Mouse (Mus musculus) ES-Bruce4 (cell line): ENCODE results near the gene Atg16l2. TPM values are rescaled to one million over a fixed set of nuclear protein-coding genes. Genes with fewer than 3 reads are reported as not detected.

Experiments used
- H3K27ac ChIP-seq: 2 replicates; pipeline ENCODE4 v1.5.1; 2012; ENCODE audit warnings: low read length, inconsistent platforms; ENCODE audit not compliant: insufficient read depth
- H3K27me3 ChIP-seq: 2 replicates; pipeline ENCODE4 v1.6.1; 2012; ENCODE audit warnings: mild to moderate bottlenecking, low read length, inconsistent platforms; ENCODE audit not compliant: control insufficient read depth, poor library complexity, insufficient read depth, severe bottlenecking
- H3K36me3 ChIP-seq: 2 replicates; pipeline ENCODE4 v1.6.1; 2012; ENCODE audit warnings: inconsistent platforms, mild to moderate bottlenecking, low read length, moderate library complexity; ENCODE audit not compliant: control insufficient read depth, poor library complexity, insufficient read depth, severe bottlenecking
- H3K4me1 ChIP-seq: one replicate; pipeline ENCODE4 v1.8.1; 2011; ENCODE audit warnings: low read length; ENCODE audit not compliant: control insufficient read depth, insufficient read depth
- H3K4me3 ChIP-seq: 2 replicates; pipeline ENCODE4 v1.5.1; 2011; ENCODE audit warnings: low read depth, mild to moderate bottlenecking, low read length
- H3K9ac ChIP-seq: 2 replicates; pipeline ENCODE4 v1.6.1; 2012; ENCODE audit warnings: low read depth, mild to moderate bottlenecking, inconsistent platforms; ENCODE audit not compliant: poor library complexity, severe bottlenecking
- H3K9me3 ChIP-seq: replicated peaks from 2 replicates; pipeline ENCODE4 v1.6.1; 2012; ENCODE audit warnings: mild to moderate bottlenecking, low read length, inconsistent platforms; ENCODE audit not compliant: control insufficient read depth, poor library complexity, insufficient read depth, severe bottlenecking
- CTCF ChIP-seq: IDR thresholded peaks from one replicate; pipeline ENCODE4 v1.8.1; 2011; ENCODE audit warnings: low read depth, low read length
- EP300 ChIP-seq: IDR thresholded peaks from 2 replicates; pipeline ENCODE4 v1.6.1; 2011; ENCODE audit warnings: low read depth, low read length; ENCODE audit not compliant: insufficient read depth
- POLR2A ChIP-seq: IDR thresholded peaks from one replicate; pipeline ENCODE4 v1.8.1; 2011; ENCODE audit warnings: low read length; ENCODE audit not compliant: insufficient read depth
- polyA plus RNA-seq: library from polyadenylated mRNA; stranded (reverse); fragments of >200 nt; gene quantifications from 2 replicates; pipeline ENCODE4 v1.2.4, GENCODE M21; 2011; ENCODE audit warnings: low read depth; ENCODE audit not compliant: missing spikeins, insufficient read depth, insufficient read length

Atg16l2 gene
- polyA plus RNA-seq, 1 experiment, result 23.4 TPM

DNA sequence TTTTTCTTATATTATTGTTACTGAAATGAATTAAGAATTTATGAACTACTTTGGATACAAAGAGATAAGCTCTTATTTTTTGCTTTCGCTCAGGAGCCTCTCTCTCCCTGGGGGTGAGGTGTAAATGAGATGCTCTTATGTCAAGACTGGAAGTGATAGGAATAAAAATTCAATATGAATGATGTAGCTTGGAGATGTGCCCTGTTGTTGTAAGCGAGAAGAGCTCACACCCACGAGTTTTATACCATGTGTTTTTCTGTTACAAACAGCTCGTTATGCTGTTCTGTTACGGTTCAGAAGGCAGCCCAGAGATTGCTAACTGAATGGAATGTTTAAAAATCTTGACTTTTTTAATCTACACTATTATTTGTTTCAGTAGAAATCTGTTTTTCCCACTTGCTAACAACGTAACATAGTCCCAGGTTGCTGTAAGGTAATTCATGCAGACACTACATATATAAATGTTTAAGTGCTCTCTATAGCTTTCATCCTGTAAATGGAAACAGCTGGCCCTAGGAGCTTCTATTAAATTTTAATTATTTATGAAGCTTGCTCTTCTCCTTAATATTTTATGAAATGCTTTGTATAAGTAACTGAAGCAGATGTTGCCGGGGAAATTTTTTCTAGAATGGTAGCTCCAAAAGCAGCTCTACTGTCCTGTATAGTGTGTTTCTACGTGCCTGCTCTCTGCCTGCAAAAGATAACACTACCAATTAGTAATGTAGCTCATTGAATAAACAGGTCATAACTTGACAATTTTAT lies 65.2 kb downstream of the Atg16l2 start:
- Histone ChIP-seq H3K36me3 (no peaks in the 10 kb centered on the region), H3K9me3 (no peaks in the 10 kb centered on the region), H3K4me3 (no peak overlapping the region), H3K4me1 (no peaks in the 10 kb centered on the region), H3K9ac (no peak overlapping the region), H3K27ac (no peak overlapping the region), H3K27me3 (no peaks in the 10 kb centered on the region)
- TF ChIP-seq EP300, result no peak
- TF ChIP-seq CTCF, result no peak
- no peak for TF ChIP-seq POLR2A

DNA sequence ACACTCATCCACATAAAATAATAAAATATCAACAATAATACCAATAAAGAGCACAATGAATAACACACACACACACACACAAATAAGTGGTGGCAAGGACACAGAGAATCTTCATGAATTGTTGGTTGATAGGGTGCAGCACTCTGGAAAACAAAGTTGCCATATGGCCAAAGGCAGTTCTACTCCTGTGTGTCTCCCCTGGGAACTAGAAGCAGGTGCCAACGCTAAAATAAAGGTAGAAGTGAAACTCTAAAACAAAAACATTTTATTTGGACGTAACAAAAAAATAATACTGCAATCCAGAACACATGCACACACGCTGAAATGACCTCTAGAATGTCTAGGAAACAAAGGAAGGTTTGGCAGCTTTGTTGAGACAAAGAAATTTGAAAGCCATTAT lies 69.3 kb downstream of the Atg16l2 start:
- no peak overlapping the region for H3K9ac ChIP-seq

GRCm38 (mm10) chr7:101231458-101231857 lies 70.6 kb downstream of the Atg16l2 start:
- Histone ChIP-seq H3K9ac (no peak overlapping the region), H3K9me3 (no peaks in the 10 kb centered on the region), H3K27me3 (no peaks in the 10 kb centered on the region), H3K4me1 (no peaks in the 10 kb centered on the region), H3K36me3 (no peaks in the 10 kb centered on the region), H3K4me3 (no peak overlapping the region), H3K27ac (no peak overlapping the region)
- TF ChIP-seq POLR2A (no peak), EP300 (no peak), CTCF (no peak)

More for the DNA sequence above, 69.3 kb downstream of the Atg16l2 start:
- TF ChIP-seq EP300 (no peak), POLR2A (no peak), CTCF (no peak)
- Histone ChIP-seq H3K36me3 (no peaks in the 10 kb centered on the region), H3K4me1 (no peaks in the 10 kb centered on the region), H3K27me3 (no peaks in the 10 kb centered on the region), H3K9me3 (no peaks in the 10 kb centered on the region), H3K27ac (no peak overlapping the region), H3K4me3 (no peak overlapping the region)

- H3K4me1 ChIP-seq, result no peaks in the 10 kb centered on the region
- no peaks in the 10 kb centered on the region for H3K27me3 ChIP-seq
- no peak overlapping the region for H3K4me3 ChIP-seq
- no peak overlapping the region for H3K27ac ChIP-seq
- H3K9me3 ChIP-seq, result no peaks in the 10 kb centered on the region
- no peaks in the 10 kb centered on the region for H3K36me3 ChIP-seq
- no peak overlapping the region for H3K9ac ChIP-seq
- no peak for TF ChIP-seq POLR2A
- TF ChIP-seq CTCF, result no peak
- TF ChIP-seq EP300, result no peak
These were observed 72.7 kb downstream of the Atg16l2 start for GRCm38 (mm10) chr7:101229336-101229735.

DNA sequence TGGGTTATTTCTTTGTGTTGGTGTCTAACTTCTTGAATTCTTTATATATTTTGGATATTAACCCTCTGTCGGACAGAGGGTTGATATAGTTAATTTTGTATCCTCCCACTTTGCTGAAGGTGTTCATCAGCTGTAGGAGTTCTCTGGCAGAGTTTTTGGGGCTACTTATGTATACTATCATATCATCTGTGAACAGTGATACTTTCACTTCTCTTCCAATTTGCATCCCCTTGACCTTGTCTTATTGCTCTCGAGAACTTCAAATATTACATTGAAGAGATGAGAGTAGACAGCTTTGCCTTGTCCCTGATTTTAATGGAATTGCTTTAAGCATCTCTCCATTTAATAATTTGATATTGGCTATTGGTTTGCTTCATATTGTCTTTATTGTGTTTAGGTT lies 78.5 kb downstream of the Atg16l2 start:
- Histone ChIP-seq H3K9me3 (no peaks in the 10 kb centered on the region), H3K4me1 (no peaks in the 10 kb centered on the region), H3K36me3 (no peaks in the 10 kb centered on the region), H3K4me3 (no peak overlapping the region), H3K27me3 (no peaks in the 10 kb centered on the region), H3K27ac (no peak overlapping the region), H3K9ac (no peak overlapping the region)
- no peak for TF ChIP-seq CTCF
- no peak for TF ChIP-seq POLR2A
- TF ChIP-seq EP300, result no peak

- Histone ChIP-seq H3K9me3 (no peaks in the 10 kb centered on the region), H3K9ac (no peak overlapping the region), H3K4me3 (no peak overlapping the region), H3K36me3 (no peaks in the 10 kb centered on the region), H3K4me1 (no peaks in the 10 kb centered on the region), H3K27me3 (no peaks in the 10 kb centered on the region), H3K27ac (no peak overlapping the region)
- TF ChIP-seq POLR2A, result no peak
- no peak for TF ChIP-seq EP300
- no peak for TF ChIP-seq CTCF
These were observed 85.3 kb downstream of the Atg16l2 start for GRCm38 (mm10) chr7:101216724-101217123.
